Mouse (Mus musculus): ENCODE results near the gene Rplp1. TPM values are rescaled to one million over a fixed set of nuclear protein-coding genes. Genes with fewer than 3 reads are reported as not detected.

Gene Rplp1
- total and polyA plus RNA-seq, 3 experiments, result 9,058 to 15,045 TPM; not detected in 1

- DNase-seq (ENCODE audit: low read depth, low spot score), result peak; percentile 53
- H3K4me3 ChIP-seq (ENCODE audit: control insufficient read depth in 1 of 2, insufficient read depth in 1 of 2, low read depth in 2 of 2, low read length in 2 of 2), result no peak overlapping the region
- no peak for TF ChIP-seq USF2 (IDR thresholded peaks at IDR 0.05; ENCODE audit: borderline replicate concordance in 1 of 2, insufficient read depth in 1 of 2, low read depth in 1 of 2, low read length in 2 of 2)
- TF ChIP-seq RAD21 (IDR thresholded peaks at IDR 0.05; ENCODE audit: low read depth, low read length), result peak; percentile 75
- no peak for TF ChIP-seq MAFK (IDR thresholded peaks at IDR 0.05; ENCODE audit: borderline replicate concordance, low read depth, low read length)
- TF ChIP-seq MEF2A (IDR thresholded peaks at IDR 0.05; ENCODE audit: extremely low read depth, insufficient replicate concordance, low read depth, low read length, poor library complexity, severe bottlenecking), result no peak
- TF ChIP-seq TAL1 (IDR thresholded peaks at IDR 0.05; ENCODE audit: low read length), result no peak
- TF ChIP-seq POLR2A (IDR thresholded peaks at IDR 0.05; ENCODE audit: control insufficient read depth in 1 of 2, insufficient read depth in 1 of 2, low read depth in 1 of 2, low read length in 2 of 2, poor library complexity in 1 of 2), result no peak
- TF ChIP-seq UBTF (IDR thresholded peaks at IDR 0.05; ENCODE audit: borderline replicate concordance, insufficient read depth, low read depth, low read length), result no peak
- TF ChIP-seq ZKSCAN1 (IDR thresholded peaks at IDR 0.05; ENCODE audit: low read depth, low read length), result no peak
- TF ChIP-seq CHD1 (IDR thresholded peaks at IDR 0.05; ENCODE audit: low read depth, low read length), result no peak
- no peak for TF ChIP-seq NELFE (IDR thresholded peaks at IDR 0.05; ENCODE audit: low read depth, low read length)
- TF ChIP-seq MAZ (IDR thresholded peaks at IDR 0.05; ENCODE audit: low read depth, low read length), result no peak
- TF ChIP-seq CTCF (IDR thresholded peaks at IDR 0.05 in 2 of 3, conservative IDR thresholded peaks at IDR 0.05 in 1 of 3; ENCODE audit: control insufficient read depth in 1 of 3, insufficient read depth in 1 of 3, low read depth in 2 of 3, low read length in 3 of 3, poor library complexity in 1 of 3, severe bottlenecking in 1 of 3), result peak; percentile 45 to 80 (median 73)
- TF ChIP-seq RCOR1 (IDR thresholded peaks at IDR 0.05; ENCODE audit: low read depth, low read length), result no peak
- TF ChIP-seq MYB (IDR thresholded peaks at IDR 0.05; ENCODE audit: low read depth, low read length), result no peak
- TF ChIP-seq ZC3H11A (IDR thresholded peaks at IDR 0.05; ENCODE audit: low read depth, low read length), result peak; percentile 54
- no peak for TF ChIP-seq ELF1 (IDR thresholded peaks at IDR 0.05; ENCODE audit: low read depth, low read length)
- TF ChIP-seq EP300 (IDR thresholded peaks at IDR 0.05; ENCODE audit: low read depth in 1 of 2, low read length in 2 of 2), result no peak
- peak; percentile 68 for TF ChIP-seq SMC3 (IDR thresholded peaks at IDR 0.05; ENCODE audit: low read depth, low read length)
- TF ChIP-seq MYC (IDR thresholded peaks at IDR 0.05; ENCODE audit: low read depth, low read length), result no peak
Observed at GRCm38 (mm10) chr9:61878889-61879288, 35.5 kb downstream of the Rplp1 start.

GRCm38 (mm10) chr9:61877373-61878112 is 36.8 kb downstream of the Rplp1 start:
- no peak for DNase-seq (ENCODE audit: low read depth, low spot score)
- peaks cover 2% of the 10 kb centered on the region in 2 experiments; a peak in 2 of 4 replicates for H3K27me3 ChIP-seq (ENCODE audit: control insufficient read depth in 1 of 2, insufficient read depth in 2 of 2, low read length in 2 of 2)
- no peak overlapping the region for H3K9ac ChIP-seq (ENCODE audit: control insufficient read depth, low read depth, low read length, poor library complexity, severe bottlenecking)

More at GRCm38 (mm10) chr9:61878889-61879288, 35.5 kb downstream of the Rplp1 start:
- no peaks in the 10 kb centered on the region for H3K36me3 ChIP-seq (ENCODE audit: control insufficient read depth in 1 of 2, insufficient read depth in 2 of 2, low read length in 2 of 2)
- peaks cover 2% of the 10 kb centered on the region in 2 experiments; a peak in 2 of 4 replicates for H3K27me3 ChIP-seq (ENCODE audit: control insufficient read depth in 1 of 2, insufficient read depth in 2 of 2, low read length in 2 of 2)
- no peaks in the 10 kb centered on the region for H3K4me1 ChIP-seq (ENCODE audit: control insufficient read depth in 1 of 2, insufficient read depth in 2 of 2, low read length in 2 of 2)
- no peak overlapping the region for H3K9ac ChIP-seq (ENCODE audit: control insufficient read depth, low read depth, low read length, poor library complexity, severe bottlenecking)
- no peak overlapping the region for H3K27ac ChIP-seq (ENCODE audit: control insufficient read depth, low read depth, low read length)
- no peaks in the 10 kb centered on the region for H3K9me3 ChIP-seq (replicated peaks; ENCODE audit: insufficient read depth, low read length)
- H3K79me2 ChIP-seq (ENCODE audit: control insufficient read depth, insufficient read depth, low read length, poor library complexity), result no peaks in the 10 kb centered on the region

More at GRCm38 (mm10) chr9:61877373-61878112, 36.8 kb downstream of the Rplp1 start:
- H3K4me3 ChIP-seq (ENCODE audit: control insufficient read depth in 1 of 2, insufficient read depth in 1 of 2, low read depth in 2 of 2, low read length in 2 of 2), result no peak overlapping the region
- H3K4me1 ChIP-seq (ENCODE audit: control insufficient read depth in 1 of 2, insufficient read depth in 2 of 2, low read length in 2 of 2), result no peaks in the 10 kb centered on the region
- no peaks in the 10 kb centered on the region for H3K36me3 ChIP-seq (ENCODE audit: control insufficient read depth in 1 of 2, insufficient read depth in 2 of 2, low read length in 2 of 2)
- no peaks in the 10 kb centered on the region for H3K79me2 ChIP-seq (ENCODE audit: control insufficient read depth, insufficient read depth, low read length, poor library complexity)
- H3K27ac ChIP-seq (ENCODE audit: control insufficient read depth, low read depth, low read length), result no peak overlapping the region
- H3K9me3 ChIP-seq (replicated peaks; ENCODE audit: insufficient read depth, low read length), result no peaks in the 10 kb centered on the region
- TF ChIP-seq JUND (IDR thresholded peaks at IDR 0.05; ENCODE audit: low read depth, low read length) (no peak), SIN3A (IDR thresholded peaks at IDR 0.05; ENCODE audit: low read length) (no peak), GATA1 (IDR thresholded peaks at IDR 0.05; ENCODE audit: low read depth, low read length) (no peak), TBP (IDR thresholded peaks at IDR 0.05; ENCODE audit: low read depth, low read length) (no peak), HCFC1 (IDR thresholded peaks at IDR 0.05; ENCODE audit: low read depth, low read length) (no peak)
